In the genomic region with DNA sequence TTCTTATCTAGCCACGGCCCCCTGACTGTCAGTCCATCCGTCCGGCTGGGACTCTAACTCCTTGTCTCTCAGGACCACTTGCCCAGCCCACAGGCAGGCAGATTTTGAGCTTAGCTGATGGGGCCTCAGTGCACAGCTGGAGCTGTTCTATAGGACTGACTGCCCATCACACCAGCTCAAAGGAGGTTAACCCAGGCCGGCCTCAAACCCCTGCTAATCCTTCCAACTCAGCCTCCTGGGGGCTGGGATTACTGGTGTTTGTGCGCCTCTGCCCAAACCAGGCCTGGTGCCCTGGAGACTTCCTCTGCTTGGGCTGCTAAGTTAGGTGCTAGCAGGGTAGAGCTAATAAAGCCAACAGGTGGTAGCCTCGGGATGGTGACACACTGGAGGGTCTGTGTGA, we compare ENCODE assay signal across 7 mouse cellular contexts. TPM values are rescaled to one million over a fixed set of nuclear protein-coding genes. Genes with fewer than 3 reads are reported as not detected.
DNase-seq lines count a peak whose midpoint lies in the region; ATAC-seq and TF ChIP-seq lines count a peak whose summit lies in the region.

No protein-coding gene starts in this region.

- H3K9ac ChIP-seq in lung, embryonic 16.5 days (ENCODE audit: low read length), result 0 out of 2 replicates have a peak overlapping the region, but pooled peaks have one; percentile 13
- H3K9ac ChIP-seq in forebrain, embryonic 12.5 days, result peak overlapping the region; percentile 40
- peak overlapping the region; percentile 55; the same call in 1 of the 2 replicates for H3K9ac ChIP-seq in limb, embryonic 11.5 days (ENCODE audit: low read length)

- TF ChIP-seq CTCF in small intestine, adult 2 months (IDR thresholded peaks at IDR 0.05; ENCODE audit: extremely low read depth, insufficient read length, insufficient replicate concordance, low read depth, low read length), result no peak

- TF ChIP-seq POLR2A in small intestine, adult 2 months (IDR thresholded peaks at IDR 0.05; ENCODE audit: low read depth, low read length), result no peak

- H3K27ac ChIP-seq in lung, embryonic 16.5 days (ENCODE audit: low read length), result peak overlapping the region; percentile 90
- peak overlapping the region; percentile 73 for H3K27ac ChIP-seq in forebrain, embryonic 12.5 days
- peak overlapping the region; percentile 79 for H3K27ac ChIP-seq in limb, embryonic 11.5 days (replicated peaks; ENCODE audit: low read depth, low read length)
- peak overlapping the region; percentile 86 for H3K27ac ChIP-seq in small intestine, adult 2 months (ENCODE audit: insufficient read depth, low read depth, low read length)

- H3K4me1 ChIP-seq in lung, embryonic 16.5 days (replicated peaks; ENCODE audit: control insufficient read depth, insufficient read depth, low read length), result peaks cover 57% of the 10 kb centered on the region
- peaks cover 65% of the 10 kb centered on the region for H3K4me1 ChIP-seq in forebrain, embryonic 12.5 days
- peaks cover 35% of the 10 kb centered on the region for H3K4me1 ChIP-seq in limb, embryonic 11.5 days (ENCODE audit: control insufficient read depth, insufficient read depth, low read length)
- H3K4me1 ChIP-seq in small intestine, adult 2 months (ENCODE audit: control insufficient read depth, insufficient read depth, insufficient read length, low read length), result peaks cover 74% of the 10 kb centered on the region

- H3K4me3 ChIP-seq in lung, embryonic 16.5 days (ENCODE audit: low read length), result no peak overlapping the region
- H3K4me3 ChIP-seq in forebrain, embryonic 12.5 days (replicated peaks), result no peak overlapping the region
- no peak overlapping the region for H3K4me3 ChIP-seq in limb, embryonic 11.5 days (ENCODE audit: low read depth, low read length)
- H3K4me3 ChIP-seq in small intestine, adult 2 months (ENCODE audit: low read depth, low read length), result no peak overlapping the region

- ATAC-seq in lung, embryonic 16.5 days (ENCODE audit: low read depth), result no peak
- 0 out of 2 replicates have a peak, but pooled peaks have one; percentile 10 for ATAC-seq in forebrain, embryonic 12.5 days (ENCODE audit: low FRiP score)
- no peak for ATAC-seq in limb, embryonic 11.5 days (ENCODE audit: insufficient number of reproducible peaks, low FRiP score, low TSS enrichment, low read depth)

- 57% methylated on average over 6 of the region's 6 CpGs for WGBS in lung, embryonic 16.5 days
- 26% methylated on average over 6 of the region's 6 CpGs for WGBS in forebrain, embryonic 12.5 days
- WGBS in limb, embryonic 11.5 days, result 39% methylated on average over 6 of the region's 6 CpGs
- WGBS in small intestine, adult 2 months, result 61% methylated on average over 6 of the region's 6 CpGs

- intact Hi-C loops in left cerebral cortex, postnatal 36 days (cut with DNase I), result no loop called here

- H3K36me3 ChIP-seq in lung, embryonic 16.5 days (ENCODE audit: control insufficient read depth, insufficient read depth, low read length), result peaks cover 18% of the 10 kb centered on the region
- peaks cover 35% of the 10 kb centered on the region for H3K36me3 ChIP-seq in forebrain, embryonic 12.5 days (replicated peaks)
- peaks cover 2% of the 10 kb centered on the region; the same call in 1 of the 2 replicates for H3K36me3 ChIP-seq in limb, embryonic 11.5 days (ENCODE audit: control insufficient read depth, insufficient read depth, low read length)
- H3K36me3 ChIP-seq in small intestine, adult 2 months (ENCODE audit: control insufficient read depth, insufficient read depth, low read length), result peaks cover 65% of the 10 kb centered on the region

- no peaks in the 10 kb centered on the region for H3K9me3 ChIP-seq in lung, embryonic 16.5 days (ENCODE audit: control insufficient read depth, low read length)
- H3K9me3 ChIP-seq in forebrain, embryonic 12.5 days, result no peaks in the 10 kb centered on the region
- H3K9me3 ChIP-seq in limb, embryonic 11.5 days (ENCODE audit: control insufficient read depth, low read length), result no peaks in the 10 kb centered on the region

- H3K4me2 ChIP-seq in lung, embryonic 16.5 days (ENCODE audit: low read depth, low read length), result peak overlapping the region; percentile 6; the same call in 1 of the 2 replicates
- H3K4me2 ChIP-seq in forebrain, embryonic 12.5 days, result peak overlapping the region; percentile 11; the same call in 1 of the 2 replicates
- no peak overlapping the region; the same call in 1 of the 2 replicates for H3K4me2 ChIP-seq in limb, embryonic 11.5 days (ENCODE audit: low read depth, severe bottlenecking)

- no peak for DNase-seq in lung, postnatal 25 days (ENCODE audit: low spot score)
- DNase-seq in limb, embryonic 11.5 days (ENCODE audit: low spot score), result peak; percentile 36
- no peak for DNase-seq in T-cell, adult 2 months (ENCODE audit: low spot score)
- DNase-seq in left cerebral cortex, postnatal 36 days (ENCODE audit: low spot score in 2 of 2), result no peak

- no peaks in the 10 kb centered on the region for H3K27me3 ChIP-seq in lung, embryonic 16.5 days (ENCODE audit: control insufficient read depth, insufficient read depth, low read depth, low read length)
- H3K27me3 ChIP-seq in forebrain, embryonic 12.5 days, result no peaks in the 10 kb centered on the region
- no peaks in the 10 kb centered on the region for H3K27me3 ChIP-seq in limb, embryonic 11.5 days (ENCODE audit: control insufficient read depth, insufficient read depth, low read length)
- no peaks in the 10 kb centered on the region for H3K27me3 ChIP-seq in small intestine, adult 2 months (ENCODE audit: control insufficient read depth, insufficient read depth, low read length)

RNA-seq across cellular contexts. Expression of gene Lasp1, which starts 19.2 kb away (rescaled TPM):
- 163 and 167 TPM in 2 replicates for polyA plus RNA-seq in lung, embryonic 16.5 days (2015; fragmentation: Nextera tagmentation; extraction: Ambion mirVana)
- 103 and 109 TPM in 2 replicates for polyA plus RNA-seq in forebrain, embryonic 12.5 days (2016; fragmentation: Nextera tagmentation; extraction: Ambion mirVana)
- 79.9 and 80.5 TPM in 2 replicates for polyA plus RNA-seq in limb, embryonic 11.5 days (2014; fragmentation: Nextera tagmentation; extraction: Ambion mirVana)
- 165 and 397 TPM in 2 replicates for polyA plus RNA-seq in small intestine, adult 2 months (2012; rRNA removed)
- total RNA-seq in left cerebral cortex, postnatal 36 days (2021), result 100 to 1,000 TPM; 175 to 183 TPM

RNA-seq across cellular contexts. Expression of gene B230217C12Rik, which starts 22.6 kb away (rescaled TPM):
- polyA plus RNA-seq in lung, embryonic 16.5 days (2015; fragmentation: Nextera tagmentation; extraction: Ambion mirVana), result 3.1 and 3.4 TPM in 2 replicates
- polyA plus RNA-seq in forebrain, embryonic 12.5 days (2016; fragmentation: Nextera tagmentation; extraction: Ambion mirVana), result 15.1 and 17.0 TPM in 2 replicates
- polyA plus RNA-seq in limb, embryonic 11.5 days (2014; fragmentation: Nextera tagmentation; extraction: Ambion mirVana), result 15.9 and 17.4 TPM in 2 replicates
- 0.43 and 0.44 TPM in 2 replicates for polyA plus RNA-seq in small intestine, adult 2 months (2012; rRNA removed)
- total RNA-seq in left cerebral cortex, postnatal 36 days (2021), result 10 to 100 TPM; 79.9 to 81.0 TPM

RNA-seq across cellular contexts. Expression of gene Rpl23, which starts 35.8 kb away (rescaled TPM):
- 495 and 578 TPM in 2 replicates for polyA plus RNA-seq in lung, embryonic 16.5 days (2015; fragmentation: Nextera tagmentation; extraction: Ambion mirVana)
- polyA plus RNA-seq in forebrain, embryonic 12.5 days (2016; fragmentation: Nextera tagmentation; extraction: Ambion mirVana), result 392 and 426 TPM in 2 replicates
- 576 and 600 TPM in 2 replicates for polyA plus RNA-seq in limb, embryonic 11.5 days (2014; fragmentation: Nextera tagmentation; extraction: Ambion mirVana)
- polyA plus RNA-seq in small intestine, adult 2 months (2012; rRNA removed), result 10.2 and 22.0 TPM in 2 replicates
- total RNA-seq in left cerebral cortex, postnatal 36 days (2021), result 100 to 1,000 TPM; 330 to 339 TPM

RNA-seq across cellular contexts. Expression of gene 1700001P01Rik, which starts 42.3 kb away (rescaled TPM):
- polyA plus RNA-seq in lung, embryonic 16.5 days (2015; fragmentation: Nextera tagmentation; extraction: Ambion mirVana), result 0.35 TPM in 1 of 2 replicates, not detected in the other
- polyA plus RNA-seq in forebrain, embryonic 12.5 days (2016; fragmentation: Nextera tagmentation; extraction: Ambion mirVana), result 0.55 and 1.0 TPM in 2 replicates
- not detected in 2 replicates for polyA plus RNA-seq in limb, embryonic 11.5 days (2014; fragmentation: Nextera tagmentation; extraction: Ambion mirVana)
- not detected in 2 replicates for polyA plus RNA-seq in small intestine, adult 2 months (2012; rRNA removed)
- total RNA-seq in left cerebral cortex, postnatal 36 days (2021), result 1 to 10 TPM in 1 of 2 experiments, not detected in 1; 1.1 TPM

RNA-seq across cellular contexts. Expression of gene Cwc25, which starts 51.6 kb away (rescaled TPM):
- polyA plus RNA-seq in lung, embryonic 16.5 days (2015; fragmentation: Nextera tagmentation; extraction: Ambion mirVana), result 16.1 and 18.5 TPM in 2 replicates
- polyA plus RNA-seq in forebrain, embryonic 12.5 days (2016; fragmentation: Nextera tagmentation; extraction: Ambion mirVana), result 21.5 and 22.4 TPM in 2 replicates
- polyA plus RNA-seq in limb, embryonic 11.5 days (2014; fragmentation: Nextera tagmentation; extraction: Ambion mirVana), result 15.4 and 18.3 TPM in 2 replicates
- polyA plus RNA-seq in small intestine, adult 2 months (2012; rRNA removed), result 1.7 and 3.7 TPM in 2 replicates
- total RNA-seq in left cerebral cortex, postnatal 36 days (2021), result 10 to 100 TPM; 20.2 to 20.7 TPM

Comparison
In these comparisons a context has a peak if more than half of its experiments do, and no peak if none do; other contexts are left out.
1. RNA of gene Rpl23, which starts 35.8 kb away (polyA plus RNA-seq): 495 to 578 TPM in lung, embryonic 16.5 days, 576 to 600 TPM in limb, embryonic 11.5 days and 392 to 426 TPM in forebrain, embryonic 12.5 days; 10.2 to 22.0 TPM in small intestine, adult 2 months; every median in the first group is over 10 times any median in the second.
2. Peak in every context shown above with its lines, with median percentiles within 50 percentile points of each other: H3K27ac ChIP-seq and H3K9ac ChIP-seq.